Mouse (Mus musculus): ENCODE data around the gene Vat1l. TPM values are rescaled to one million over a fixed set of nuclear protein-coding genes. Genes with fewer than 3 reads are reported as not detected.

The Vat1l gene
- polyA plus RNA-seq, 1 experiment from 2014 or later, result 0.87 TPM

- Histone ChIP-seq H3K4me1 (peaks cover 5% of the 10 kb centered on the region), H3K27ac (replicated peaks) (no peak overlapping the region), H3K9ac (no peak overlapping the region), H3K4me2 (no peak overlapping the region), H3K4me3 (no peak overlapping the region), H3K36me3 (no peaks in the 10 kb centered on the region), H3K9me3 (no peaks in the 10 kb centered on the region), H3K27me3 (replicated peaks) (no peaks in the 10 kb centered on the region)
- no peak for ATAC-seq (ENCODE audit: extremely low read depth, insufficient number of reproducible peaks, low FRiP score, low TSS enrichment)
- WGBS, result 75% methylated on average over 3 of the region's 3 CpGs
Observed at GRCm38 (mm10) chr8:114220779-114221178, 15.4 kb downstream of the Vat1l start.

- Histone ChIP-seq H3K4me3 (no peak overlapping the region), H3K36me3 (no peaks in the 10 kb centered on the region), H3K27ac (replicated peaks) (no peak overlapping the region), H3K4me2 (no peak overlapping the region), H3K4me1 (peaks cover 5% of the 10 kb centered on the region), H3K9me3 (no peaks in the 10 kb centered on the region), H3K9ac (no peak overlapping the region), H3K27me3 (replicated peaks) (no peaks in the 10 kb centered on the region)
- no peak for ATAC-seq (ENCODE audit: extremely low read depth, insufficient number of reproducible peaks, low FRiP score, low TSS enrichment)
- 78% methylated on average over 2 of the region's 2 CpGs for WGBS
Observed at GRCm38 (mm10) chr8:114222001-114222400, 16.6 kb downstream of the Vat1l start.

GRCm38 (mm10) chr8:114224001-114224400 is 18.6 kb downstream of the Vat1l start:
- no peaks in the 10 kb centered on the region for H3K36me3 ChIP-seq
- peaks cover 5% of the 10 kb centered on the region for H3K4me1 ChIP-seq
- no peak overlapping the region for H3K27ac ChIP-seq (replicated peaks)
- no peak for ATAC-seq (ENCODE audit: extremely low read depth, insufficient number of reproducible peaks, low FRiP score, low TSS enrichment)
- no peaks in the 10 kb centered on the region for H3K27me3 ChIP-seq (replicated peaks)
- no peaks in the 10 kb centered on the region for H3K9me3 ChIP-seq
- 75% methylated on average over 2 of the region's 2 CpGs for WGBS
- no peak overlapping the region for H3K9ac ChIP-seq
- no peak overlapping the region for H3K4me3 ChIP-seq
- no peak overlapping the region for H3K4me2 ChIP-seq

- Histone ChIP-seq H3K9me3 (no peaks in the 10 kb centered on the region), H3K36me3 (no peaks in the 10 kb centered on the region), H3K27me3 (replicated peaks) (no peaks in the 10 kb centered on the region), H3K4me2 (no peak overlapping the region), H3K4me3 (no peak overlapping the region), H3K4me1 (no peaks in the 10 kb centered on the region), H3K27ac (replicated peaks) (no peak overlapping the region), H3K9ac (no peak overlapping the region)
- WGBS, result 80% methylated on average over 3 of the region's 3 CpGs
- ATAC-seq (ENCODE audit: extremely low read depth, insufficient number of reproducible peaks, low FRiP score, low TSS enrichment), result no peak
Observed at GRCm38 (mm10) chr8:114251321-114252065, 46.1 kb downstream of the Vat1l start.

GRCm38 (mm10) chr8:114258685-114259084 is 53.3 kb downstream of the Vat1l start:
- Histone ChIP-seq H3K27ac (replicated peaks) (no peak overlapping the region), H3K4me3 (no peak overlapping the region), H3K9ac (no peak overlapping the region), H3K36me3 (no peaks in the 10 kb centered on the region), H3K4me1 (no peaks in the 10 kb centered on the region), H3K27me3 (replicated peaks) (no peaks in the 10 kb centered on the region), H3K4me2 (no peak overlapping the region), H3K9me3 (no peaks in the 10 kb centered on the region)
- no peak for ATAC-seq (ENCODE audit: extremely low read depth, insufficient number of reproducible peaks, low FRiP score, low TSS enrichment)
- 66% methylated on average over 4 of the region's 4 CpGs for WGBS

- Histone ChIP-seq H3K4me3 (no peak overlapping the region), H3K4me1 (no peaks in the 10 kb centered on the region), H3K36me3 (no peaks in the 10 kb centered on the region), H3K9ac (no peak overlapping the region), H3K9me3 (no peaks in the 10 kb centered on the region), H3K4me2 (no peak overlapping the region), H3K27me3 (replicated peaks) (no peaks in the 10 kb centered on the region), H3K27ac (replicated peaks) (no peak overlapping the region)
- no peak for ATAC-seq (ENCODE audit: extremely low read depth, insufficient number of reproducible peaks, low FRiP score, low TSS enrichment)
- 71% methylated on average over 5 of the region's 5 CpGs for WGBS
Observed at GRCm38 (mm10) chr8:114259713-114260355, 54.4 kb downstream of the Vat1l start.

- Histone ChIP-seq H3K9ac (no peak overlapping the region), H3K36me3 (no peaks in the 10 kb centered on the region), H3K4me1 (no peaks in the 10 kb centered on the region), H3K4me3 (no peak overlapping the region), H3K4me2 (no peak overlapping the region), H3K27me3 (replicated peaks) (no peaks in the 10 kb centered on the region), H3K9me3 (no peaks in the 10 kb centered on the region), H3K27ac (replicated peaks) (no peak overlapping the region)
- WGBS, result 50% methylated on average over 2 of the region's 2 CpGs
- ATAC-seq (ENCODE audit: extremely low read depth, insufficient number of reproducible peaks, low FRiP score, low TSS enrichment), result no peak
Observed at GRCm38 (mm10) chr8:114262331-114262730, 56.9 kb downstream of the Vat1l start.

GRCm38 (mm10) chr8:114274558-114274957 is 69.1 kb downstream of the Vat1l start:
- Histone ChIP-seq H3K27ac (replicated peaks) (no peak overlapping the region), H3K9me3 (no peaks in the 10 kb centered on the region), H3K36me3 (no peaks in the 10 kb centered on the region), H3K4me1 (no peaks in the 10 kb centered on the region), H3K9ac (no peak overlapping the region), H3K4me3 (no peak overlapping the region), H3K27me3 (replicated peaks) (no peaks in the 10 kb centered on the region), H3K4me2 (no peak overlapping the region)
- ATAC-seq (ENCODE audit: extremely low read depth, insufficient number of reproducible peaks, low FRiP score, low TSS enrichment), result no peak
- 55% methylated on average over 8 of the region's 8 CpGs for WGBS

GRCm38 (mm10) chr8:114281101-114281500 is 75.7 kb downstream of the Vat1l start:
- 59% methylated on average over 1 of the region's 1 CpGs for WGBS
- ATAC-seq (ENCODE audit: extremely low read depth, insufficient number of reproducible peaks, low FRiP score, low TSS enrichment), result no peak

GRCm38 (mm10) chr8:114294889-114295748 is 89.7 kb downstream of the Vat1l start:
- Histone ChIP-seq H3K4me3 (no peak overlapping the region), H3K9me3 (no peaks in the 10 kb centered on the region), H3K27ac (replicated peaks) (no peak overlapping the region), H3K4me1 (no peaks in the 10 kb centered on the region), H3K4me2 (no peak overlapping the region), H3K36me3 (no peaks in the 10 kb centered on the region), H3K27me3 (replicated peaks) (no peaks in the 10 kb centered on the region), H3K9ac (no peak overlapping the region)
- no peak for ATAC-seq (ENCODE audit: extremely low read depth, insufficient number of reproducible peaks, low FRiP score, low TSS enrichment)
- WGBS, result 69% methylated on average over 11 of the region's 11 CpGs

More at GRCm38 (mm10) chr8:114281101-114281500, 75.7 kb downstream of the Vat1l start:
- H3K27ac ChIP-seq (replicated peaks), result no peak overlapping the region
- H3K4me1 ChIP-seq, result no peaks in the 10 kb centered on the region
- H3K9ac ChIP-seq, result no peak overlapping the region
- H3K27me3 ChIP-seq (replicated peaks), result no peaks in the 10 kb centered on the region
- no peak overlapping the region for H3K4me2 ChIP-seq
- H3K9me3 ChIP-seq, result no peaks in the 10 kb centered on the region
- no peak overlapping the region for H3K4me3 ChIP-seq
- no peaks in the 10 kb centered on the region for H3K36me3 ChIP-seq

GRCm38 (mm10) chr8:114295749-114296067 is 90.3 kb downstream of the Vat1l start:
- WGBS, result 60% methylated on average over 3 of the region's 3 CpGs
- Histone ChIP-seq H3K4me1 (no peaks in the 10 kb centered on the region), H3K27ac (replicated peaks) (no peak overlapping the region), H3K4me2 (no peak overlapping the region), H3K4me3 (no peak overlapping the region), H3K9me3 (no peaks in the 10 kb centered on the region), H3K9ac (no peak overlapping the region), H3K27me3 (replicated peaks) (no peaks in the 10 kb centered on the region), H3K36me3 (no peaks in the 10 kb centered on the region)
- no peak for ATAC-seq (ENCODE audit: extremely low read depth, insufficient number of reproducible peaks, low FRiP score, low TSS enrichment)

Measured in heart, embryonic 13.5 days (tissue).